Mouse (Mus musculus) forebrain, embryonic 12.5 days (tissue): ENCODE results near the gene Mr1. TPM values are rescaled to one million over a fixed set of nuclear protein-coding genes. Genes with fewer than 3 reads are reported as not detected.
"Not testable (repeated sequence)": the region's sequence is repeated elsewhere in the genome, so short reads cannot be mapped to it uniquely, and the experiment has no call there.

ENCODE experiments used
- ATAC-seq: fragments of 200-750 bp; cut with Nextera tagmentation; 2 replicates; pipeline ENCODE4 v1.8.0; 2017; ENCODE audit warnings: moderate TSS enrichment; ENCODE audit not compliant: low FRiP score
- H3K27ac ChIP-seq: fragments of 300-500 bp; sonication (generic); 2 replicates; pipeline ENCODE4 v1.5.1; 2016; ENCODE audit warnings: mild to moderate bottlenecking
- H3K27me3 ChIP-seq: fragments of 300-500 bp; sonication (generic); 2 replicates; pipeline ENCODE4 v1.6.1; 2016; ENCODE audit warnings: mild to moderate bottlenecking
- H3K36me3 ChIP-seq: fragments of 300-500 bp; sonication (generic); replicated peaks from 2 replicates; pipeline ENCODE4 v1.6.1; 2016; ENCODE audit warnings: mild to moderate bottlenecking
- H3K4me1 ChIP-seq: fragments of 300-500 bp; sonication (generic); 2 replicates; pipeline ENCODE4 v1.6.1; 2016
- H3K4me2 ChIP-seq: fragments of 300-500 bp; sonication (generic); 2 replicates; pipeline ENCODE4 v1.6.1; 2016; ENCODE audit warnings: mild to moderate bottlenecking, moderate library complexity
- H3K4me3 ChIP-seq: fragments of 300-500 bp; sonication (generic); replicated peaks from 2 replicates; pipeline ENCODE4 v1.5.1; 2016; ENCODE audit warnings: mild to moderate bottlenecking
- H3K9ac ChIP-seq: fragments of 300-500 bp; sonication (generic); 2 replicates; pipeline ENCODE4 v1.6.1; 2016; ENCODE audit warnings: mild to moderate bottlenecking
- H3K9me3 ChIP-seq: fragments of 300-500 bp; sonication (generic); 2 replicates; pipeline ENCODE4 v1.6.1; 2016
- WGBS: fragments of 180-500 bp; shearing (Covaris S2); methylation state at CpG from one replicate; pipeline ENCODE4 v1.1.7; 2016; 5-methylcytosine and 5-hydroxymethylcytosine counted together
- polyA plus RNA-seq: library from polyadenylated mRNA; unstranded; fragments of >200 nt; fragmentation: Nextera tagmentation; extraction: Ambion mirVana; gene quantifications from 2 replicates; pipeline ENCODE4 v1.2.1, GENCODE M21; 2016

Gene Mr1
- polyA plus RNA-seq: 0.85 and 1.3 TPM in 2 replicates

DNA sequence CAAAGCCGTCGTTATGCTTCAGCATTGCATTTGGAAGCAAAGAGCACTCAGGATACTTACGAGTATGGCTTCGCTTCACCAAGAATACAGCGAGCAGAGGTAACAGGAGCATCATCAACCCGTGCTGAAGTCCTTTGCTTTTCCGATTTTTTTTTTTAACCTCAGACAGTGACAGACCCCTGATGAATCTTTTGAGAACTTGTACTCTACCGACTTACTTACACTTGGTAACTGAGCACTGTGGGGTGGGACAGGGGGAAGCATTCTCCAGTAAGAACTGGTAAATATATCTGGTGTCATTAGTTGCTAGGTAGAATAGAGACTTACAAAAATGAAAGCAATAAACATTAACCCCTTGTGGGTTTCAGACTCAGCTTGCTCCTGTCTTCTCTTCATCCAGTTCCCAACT, at the start of gene Mr1:
Mr1 (minus strand) TSS at position 243 of the 409 bp plus-strand sequence.
- no peak for ATAC-seq
- Histone ChIP-seq H3K36me3 (no peaks in the 10 kb centered on the region), H3K4me3 (no peak within 1 kb of the TSS), H3K27ac (no peak within 1 kb of the TSS), H3K4me2 (0 out of 2 replicates have a peak within 1 kb of the TSS, but pooled peaks have one; percentile 2), H3K9ac (no peak within 1 kb of the TSS), H3K4me1 (no peaks in the 10 kb centered on the region), H3K27me3 (no peaks in the 10 kb centered on the region), H3K9me3 (no peaks in the 10 kb centered on the region)
- 57% methylated on average over 8 of the region's 8 CpGs for whole genome bisulfite sequencing

DNA sequence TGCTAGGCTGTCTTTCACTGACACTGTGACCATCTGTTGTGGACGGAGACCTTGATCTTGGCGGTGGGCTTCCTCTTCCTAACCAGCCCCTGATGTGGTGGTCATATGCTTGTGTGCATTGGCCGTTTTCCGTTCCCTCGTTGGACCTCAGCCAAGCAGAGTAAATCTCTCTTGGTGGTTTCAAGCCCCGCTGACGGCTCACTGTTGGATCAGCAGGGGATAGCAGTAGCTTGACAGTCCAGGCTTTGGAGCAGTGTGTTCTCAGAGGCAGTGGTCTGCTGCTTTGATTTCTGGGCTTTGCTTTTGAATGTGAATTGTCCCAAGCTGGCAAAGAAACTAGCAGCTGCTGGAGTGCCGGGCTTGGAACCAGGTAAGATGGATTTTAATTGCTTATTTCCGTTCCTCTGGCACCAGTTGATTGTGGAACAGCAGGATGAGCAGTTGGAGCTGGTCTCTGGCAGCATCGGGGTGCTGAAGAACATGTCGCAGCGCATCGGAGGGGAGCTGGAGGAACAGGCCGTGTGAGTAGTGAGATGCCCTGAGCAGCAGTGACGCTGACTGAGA, 46.3 kb upstream of the Mr1 start:
- H3K36me3 ChIP-seq: peaks cover 77% of the 10 kb centered on the region
- H3K27ac ChIP-seq: peak overlapping the region; percentile 50
- H3K4me2 ChIP-seq: no peak overlapping the region
- H3K4me1 ChIP-seq: peaks cover 13% of the 10 kb centered on the region; the same call in 1 of the 2 replicates
- no peaks in the 10 kb centered on the region for H3K9me3 ChIP-seq
- H3K9ac ChIP-seq: no peak overlapping the region
- H3K4me3 ChIP-seq: no peak overlapping the region
- no peaks in the 10 kb centered on the region for H3K27me3 ChIP-seq
- no peak for ATAC-seq
- WGBS: 86% methylated on average over 15 of the region's 15 CpGs

DNA sequence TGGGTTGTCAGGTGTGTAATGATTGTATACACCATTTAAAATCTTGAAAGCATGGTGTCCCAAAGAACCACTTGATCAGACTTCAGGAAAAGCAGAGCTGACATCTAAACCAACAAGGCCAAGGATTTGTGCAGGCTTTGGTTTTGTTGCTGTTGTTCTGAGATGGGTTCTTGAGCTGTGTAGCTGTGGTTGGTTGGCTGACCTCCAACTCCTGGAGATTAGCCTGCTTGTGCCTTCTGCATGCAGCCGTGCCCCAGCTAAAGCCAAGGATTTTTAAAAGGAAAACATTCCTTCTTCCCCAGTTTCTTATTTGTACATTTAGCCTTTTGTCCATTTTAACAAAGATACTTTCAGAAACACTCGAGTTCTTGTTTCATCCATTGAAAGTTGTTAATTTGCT, 45.1 kb upstream of the Mr1 start:
- no peak overlapping the region for H3K27ac ChIP-seq
- 57% methylated on average over 2 of the region's 2 CpGs for WGBS
- peaks cover 73% of the 10 kb centered on the region for H3K36me3 ChIP-seq

DNA sequence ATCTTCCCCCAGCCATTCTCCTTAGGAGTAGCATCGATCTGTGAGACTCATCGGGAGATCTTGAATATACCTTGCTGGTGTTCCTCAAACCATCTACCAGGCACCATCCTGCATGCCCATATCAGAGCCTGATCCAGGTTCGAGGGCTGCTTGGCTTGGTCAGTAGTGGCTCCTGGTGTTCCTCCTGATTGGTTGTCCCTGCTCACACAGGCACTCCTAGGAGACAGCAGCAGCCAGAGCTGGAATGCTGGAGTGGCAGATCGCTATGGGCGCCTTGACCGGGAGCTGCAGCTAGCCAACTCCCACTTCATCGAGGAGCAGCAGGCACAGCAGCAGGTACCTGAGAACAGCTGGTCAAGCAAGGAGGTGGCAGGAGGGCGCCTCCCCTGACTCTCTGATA, 44.6 kb upstream of the Mr1 start:
- ATAC-seq: 0 out of 2 replicates have a peak, but pooled peaks have one; percentile 14
- 90% methylated on average over 8 of the region's 8 CpGs for WGBS
- Histone ChIP-seq H3K9me3 (no peaks in the 10 kb centered on the region), H3K4me3 (no peak overlapping the region), H3K27me3 (no peaks in the 10 kb centered on the region), H3K4me1 (peaks cover 13% of the 10 kb centered on the region; the same call in 1 of the 2 replicates), H3K9ac (no peak overlapping the region), H3K4me2 (no peak overlapping the region), H3K27ac (0 out of 2 replicates have a peak overlapping the region, but pooled peaks have one; percentile 19), H3K36me3 (peaks cover 75% of the 10 kb centered on the region)

More for the DNA sequence above, 45.1 kb upstream of the Mr1 start:
- H3K27me3 ChIP-seq: no peaks in the 10 kb centered on the region
- H3K4me1 ChIP-seq: peaks cover 13% of the 10 kb centered on the region; the same call in 1 of the 2 replicates
- H3K4me3 ChIP-seq: no peak overlapping the region
- no peak for ATAC-seq
- H3K4me2 ChIP-seq: no peak overlapping the region
- H3K9ac ChIP-seq: no peak overlapping the region
- H3K9me3 ChIP-seq: no peaks in the 10 kb centered on the region

DNA sequence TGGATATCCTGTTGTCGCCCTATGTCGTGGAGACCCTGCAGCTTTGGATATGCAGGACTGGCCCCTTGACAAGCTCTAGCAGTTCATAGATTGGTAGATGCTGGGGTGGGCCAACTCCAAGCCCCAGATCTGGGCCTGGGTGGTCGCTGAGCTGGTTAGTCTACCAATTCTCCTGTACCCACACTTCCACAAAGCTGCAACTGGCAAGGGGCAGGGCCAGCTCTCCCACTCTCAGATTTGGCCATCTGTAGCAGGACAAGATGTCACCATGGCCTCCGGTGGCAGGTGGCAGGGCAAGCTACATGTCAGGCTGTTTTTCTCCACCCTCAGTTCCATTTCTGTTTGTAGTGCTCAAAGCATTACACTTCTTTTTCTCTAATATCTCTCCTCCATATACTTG, 42.0 kb upstream of the Mr1 start:
- H3K9me3 ChIP-seq: no peaks in the 10 kb centered on the region
- H3K9ac ChIP-seq: no peak overlapping the region
- no peak overlapping the region for H3K4me3 ChIP-seq
- ATAC-seq: no peak
- H3K4me1 ChIP-seq: peaks cover 8% of the 10 kb centered on the region; the same call in 1 of the 2 replicates
- H3K4me2 ChIP-seq: no peak overlapping the region
- H3K27ac ChIP-seq: no peak overlapping the region
- H3K27me3 ChIP-seq: no peaks in the 10 kb centered on the region
- peaks cover 69% of the 10 kb centered on the region for H3K36me3 ChIP-seq
- 93% methylated on average over 4 of the region's 4 CpGs for WGBS

DNA sequence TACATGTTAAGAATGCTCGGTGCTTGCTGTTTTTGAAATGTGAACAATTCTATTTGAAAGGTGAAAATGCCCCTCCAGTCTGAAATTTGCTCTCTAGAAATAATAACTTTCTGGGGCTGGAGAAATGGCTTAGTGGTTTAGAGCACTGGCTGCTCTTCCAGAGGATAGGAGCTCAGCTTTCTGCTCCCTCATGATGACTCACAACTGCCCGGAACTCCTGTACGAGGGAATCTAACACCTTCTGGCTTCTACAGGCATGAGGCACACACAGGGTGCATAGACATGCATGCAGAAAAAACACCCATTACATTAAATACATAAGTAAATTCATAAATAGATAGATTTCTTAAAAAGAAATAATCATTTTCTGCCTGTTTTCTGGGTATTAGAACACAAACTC, 37.6 kb upstream of the Mr1 start:
- H3K9me3 ChIP-seq: no peaks in the 10 kb centered on the region
- 91% methylated on average over 3 of the region's 3 CpGs for WGBS
- H3K36me3 ChIP-seq: peaks cover 54% of the 10 kb centered on the region

DNA sequence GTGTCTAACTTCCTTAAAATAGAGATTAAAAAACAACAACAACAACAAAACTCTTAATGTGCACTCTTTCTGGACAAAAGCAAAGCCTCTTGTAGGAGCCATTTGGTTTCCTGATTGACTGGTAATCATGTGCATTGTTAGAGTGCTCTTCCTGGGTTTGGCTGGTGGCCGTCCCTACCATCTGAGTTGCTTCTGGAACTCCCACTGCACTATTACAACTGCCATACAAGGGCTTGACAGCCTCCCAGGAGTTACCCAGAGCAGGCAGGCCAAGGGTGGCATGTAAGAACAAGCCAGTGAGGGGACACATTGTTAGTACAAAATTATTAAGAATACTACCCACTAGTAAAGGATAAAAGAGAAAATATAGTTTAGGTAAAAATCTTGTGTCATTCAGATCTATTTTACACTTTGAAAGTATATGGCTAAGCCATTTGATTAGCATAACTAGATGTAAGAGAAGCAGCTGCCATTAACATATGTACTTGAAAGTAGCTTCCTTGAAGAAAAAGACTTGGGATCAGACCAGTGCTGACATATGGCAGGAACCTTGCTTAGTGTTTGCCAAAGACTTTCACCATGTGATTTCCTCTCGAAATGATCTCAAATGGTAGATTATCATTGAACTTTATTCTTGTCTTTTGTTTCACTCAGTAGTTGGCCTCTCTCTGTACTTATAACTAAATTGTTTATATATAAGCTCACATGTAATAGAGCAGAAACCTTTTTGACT, 31.7 kb upstream of the Mr1 start:
- no peaks in the 10 kb centered on the region for H3K27me3 ChIP-seq
- no peaks in the 10 kb centered on the region for H3K4me1 ChIP-seq
- no peaks in the 10 kb centered on the region for H3K9me3 ChIP-seq
- peaks cover 64% of the 10 kb centered on the region for H3K36me3 ChIP-seq
- H3K27ac ChIP-seq: no peak overlapping the region
- no peak for ATAC-seq
- no peak overlapping the region for H3K4me3 ChIP-seq
- WGBS: 87% methylated on average over 2 of the region's 2 CpGs
- no peak overlapping the region for H3K4me2 ChIP-seq
- H3K9ac ChIP-seq: no peak overlapping the region

More for the DNA sequence above, 37.6 kb upstream of the Mr1 start:
- H3K27ac ChIP-seq: no peak overlapping the region
- no peak overlapping the region for H3K4me3 ChIP-seq
- ATAC-seq: no peak
- no peak overlapping the region for H3K9ac ChIP-seq
- no peaks in the 10 kb centered on the region for H3K4me1 ChIP-seq
- H3K4me2 ChIP-seq: no peak overlapping the region
- no peaks in the 10 kb centered on the region for H3K27me3 ChIP-seq

DNA sequence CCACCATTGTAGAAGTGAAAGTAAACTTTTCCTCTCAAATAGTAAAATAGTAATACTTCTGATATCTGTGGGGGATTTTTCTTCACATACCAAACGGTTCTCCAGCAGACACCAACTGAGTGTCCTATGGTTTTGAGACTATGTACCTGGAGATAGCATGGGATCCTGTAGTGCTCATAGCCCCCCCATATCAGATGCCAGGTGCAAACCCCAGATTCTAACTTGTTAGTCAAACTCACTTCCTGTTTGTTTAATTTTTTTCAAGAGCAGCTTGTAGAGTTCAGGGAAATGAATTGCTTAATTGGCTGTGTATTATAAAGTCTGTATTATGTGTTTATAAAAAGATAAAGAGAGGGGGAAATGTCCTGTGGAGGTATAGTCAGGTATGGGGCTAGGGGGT, 27.8 kb upstream of the Mr1 start:
- no peak overlapping the region for H3K27ac ChIP-seq
- H3K4me3 ChIP-seq: no peak overlapping the region
- H3K36me3 ChIP-seq: peaks cover 41% of the 10 kb centered on the region
- H3K9me3 ChIP-seq: no peaks in the 10 kb centered on the region
- H3K4me2 ChIP-seq: no peak overlapping the region
- WGBS: 88% methylated on average over 1 of the region's 1 CpGs
- ATAC-seq: no peak
- no peaks in the 10 kb centered on the region for H3K27me3 ChIP-seq
- H3K9ac ChIP-seq: no peak overlapping the region
- H3K4me1 ChIP-seq: no peaks in the 10 kb centered on the region

DNA sequence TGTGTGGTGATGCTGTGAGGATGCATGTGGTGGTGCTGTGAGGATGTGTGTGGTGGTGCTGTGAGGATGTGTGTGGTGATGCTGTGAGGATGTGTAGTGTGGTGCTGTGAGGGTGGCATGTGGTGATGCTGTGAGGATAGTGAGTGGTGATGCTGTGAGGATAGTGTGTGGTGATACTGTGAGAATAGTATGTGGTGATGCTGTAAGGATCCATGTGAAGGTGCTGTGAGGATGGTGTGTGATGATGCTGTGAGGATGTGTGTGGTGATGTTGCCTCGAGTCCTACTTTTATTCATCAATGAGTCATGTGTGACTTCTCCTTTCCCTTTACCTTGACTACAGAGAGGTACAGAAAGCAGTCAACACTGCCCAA, 27.0 kb upstream of the Mr1 start:
- H3K9me3 ChIP-seq, H3K27me3 ChIP-seq, ATAC-seq, H3K27ac ChIP-seq, H3K4me1 ChIP-seq, H3K4me2 ChIP-seq, H3K4me3 ChIP-seq, H3K9ac ChIP-seq: not testable (repeated sequence)
- 100% methylated on average over 1 of the region's 1 CpGs for WGBS
- peaks cover 33% of the 10 kb centered on the region for H3K36me3 ChIP-seq

DNA sequence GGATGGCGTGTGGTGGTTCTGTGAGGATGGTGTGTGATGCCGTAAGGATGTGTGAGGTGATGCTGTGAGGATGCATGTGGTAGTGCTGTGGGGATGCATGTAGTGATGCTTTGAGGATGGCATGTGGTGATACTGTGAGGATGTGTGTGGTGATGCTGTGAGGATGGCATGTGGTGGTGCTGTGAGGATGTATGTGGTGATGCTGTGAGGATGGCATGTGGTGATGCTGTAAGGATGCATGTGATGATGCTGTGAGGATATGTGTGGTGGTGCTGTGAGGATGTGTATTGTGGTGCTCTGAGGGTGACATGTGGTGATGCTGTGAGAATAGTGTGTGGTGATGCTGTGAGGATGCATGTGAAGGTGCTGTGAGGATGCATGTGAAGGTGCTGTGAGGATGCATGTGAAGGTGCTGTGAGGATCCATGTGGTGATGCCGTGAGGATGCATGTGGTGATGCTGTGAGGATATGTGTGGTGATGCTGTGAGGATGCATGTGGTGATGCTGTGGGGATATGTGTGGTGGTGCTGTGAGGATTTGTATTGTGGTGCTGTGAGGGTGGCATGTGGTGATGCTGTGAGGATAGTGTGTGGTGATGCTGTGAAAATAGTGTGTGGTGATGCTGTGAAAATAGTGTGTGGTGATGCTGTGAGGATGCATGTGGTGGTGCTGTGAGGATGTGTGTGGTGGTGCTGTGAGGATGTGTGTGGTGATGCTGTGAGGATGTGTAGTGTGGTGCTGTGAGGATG, 26.5 kb upstream of the Mr1 start:
- Histone ChIP-seq H3K4me3 (no peak overlapping the region), H3K9ac (no peak overlapping the region), H3K4me1 (no peaks in the 10 kb centered on the region), H3K27ac (no peak overlapping the region), H3K9me3 (no peaks in the 10 kb centered on the region), H3K36me3 (peaks cover 34% of the 10 kb centered on the region), H3K4me2 (no peak overlapping the region), H3K27me3 (no peaks in the 10 kb centered on the region)
- no peak for ATAC-seq
- 95% methylated on average over 3 of the region's 3 CpGs for WGBS

DNA sequence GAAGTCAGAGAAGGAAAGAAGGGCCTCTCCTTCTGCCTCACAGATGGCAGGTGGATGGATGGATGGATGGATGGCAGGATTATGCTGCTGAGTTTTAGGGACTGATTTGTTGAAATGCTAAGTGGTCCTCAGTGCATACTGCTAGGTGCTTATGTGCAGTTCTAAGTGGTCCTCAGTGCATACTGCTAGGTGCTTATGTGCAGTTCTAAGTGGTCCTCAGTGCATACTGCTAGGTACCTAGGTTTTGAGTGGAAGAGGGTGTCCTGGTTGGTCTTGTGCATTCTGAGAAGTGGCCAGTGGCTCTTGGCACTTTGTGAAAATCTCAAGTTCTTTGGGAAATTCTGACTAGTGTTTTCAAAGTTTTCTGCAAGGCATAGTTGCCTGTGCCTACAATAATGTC, 23.3 kb upstream of the Mr1 start:
- Histone ChIP-seq H3K4me2 (no peak overlapping the region), H3K27me3 (no peaks in the 10 kb centered on the region), H3K4me3 (no peak overlapping the region), H3K27ac (no peak overlapping the region), H3K9ac (no peak overlapping the region), H3K9me3 (no peaks in the 10 kb centered on the region), H3K36me3 (peaks cover 10% of the 10 kb centered on the region), H3K4me1 (no peaks in the 10 kb centered on the region)
- ATAC-seq: no peak

DNA sequence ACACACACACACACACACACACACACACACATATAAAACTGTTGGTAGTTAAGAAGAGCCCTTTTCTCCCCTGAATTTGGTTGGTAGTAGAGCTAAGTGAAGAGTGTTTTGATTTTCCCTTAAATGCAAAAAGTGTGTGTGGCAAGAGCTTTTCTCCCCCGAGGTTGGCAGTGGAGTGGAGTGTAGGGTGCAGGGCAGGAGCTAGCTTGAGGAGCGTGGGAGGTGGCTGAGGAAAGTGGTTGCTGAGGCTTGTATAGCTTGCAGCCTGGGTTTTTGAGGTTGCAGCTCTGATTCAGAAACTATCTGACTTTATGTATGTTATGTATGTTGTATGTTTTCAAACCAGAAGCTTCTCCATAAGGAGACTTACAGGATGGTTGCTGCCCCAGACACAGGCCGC, 20.8 kb upstream of the Mr1 start:
- Histone ChIP-seq H3K9me3 (no peaks in the 10 kb centered on the region), H3K4me2 (no peak overlapping the region), H3K27me3 (no peaks in the 10 kb centered on the region), H3K4me1 (peaks cover 7% of the 10 kb centered on the region), H3K4me3 (no peak overlapping the region), H3K9ac (no peak overlapping the region), H3K27ac (no peak overlapping the region), H3K36me3 (peaks cover 7% of the 10 kb centered on the region; the same call in 1 of the 2 replicates)
- WGBS: 85% methylated on average over 3 of the region's 3 CpGs
- no peak for ATAC-seq
